Mouse (Mus musculus): Measurements from ENCODE around the gene Reln. TPM values are rescaled to one million over a fixed set of nuclear protein-coding genes. Genes with fewer than 3 reads are reported as not detected.

The Reln gene
- 17.8 and 20.9 TPM in 2 replicates for polyA plus RNA-seq (2016; fragmentation: Nextera tagmentation; extraction: Ambion mirVana)

GRCm38 (mm10) chr5:22344556-22344975 is at the start of gene Reln:
Reln (minus strand) TSS chr5:22344702.
- Histone ChIP-seq H3K9ac (replicated peaks) (peak within 1 kb of the TSS; percentile 75), H3K4me2 (replicated peaks) (peak within 1 kb of the TSS; percentile 90), H3K36me3 (no peaks in the 10 kb centered on the region), H3K4me3 (peak within 1 kb of the TSS; percentile 69), H3K9me3 (no peaks in the 10 kb centered on the region), H3K4me1 (peaks cover 21% of the 10 kb centered on the region), H3K27me3 (peaks cover 63% of the 10 kb centered on the region), H3K27ac (replicated peaks) (peak within 1 kb of the TSS; percentile 84)
- ATAC-seq (ENCODE audit: low FRiP score, low read depth): peak; percentile 84
- under 1% methylated on average over 35 of the region's 68 CpGs for WGBS

DNA sequence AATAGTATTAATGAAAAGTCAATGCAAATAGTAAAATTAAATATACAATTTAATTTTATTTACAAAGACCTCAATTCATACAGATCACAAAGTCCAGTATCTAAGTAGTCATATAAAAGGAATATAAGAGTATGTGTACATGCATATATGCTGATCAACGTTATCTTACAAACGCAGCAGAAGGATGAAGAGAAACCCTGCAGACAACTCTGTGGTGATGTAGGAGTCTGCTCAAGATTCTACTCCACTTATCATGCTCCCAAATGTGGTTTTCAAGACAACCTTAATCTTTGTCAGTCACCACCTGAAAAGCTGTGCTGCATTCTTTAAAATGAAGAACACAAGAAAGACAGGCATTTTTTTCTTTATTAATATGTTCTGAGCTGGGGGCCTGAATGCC is 44.0 kb upstream of the Reln start:
- no peaks in the 10 kb centered on the region for H3K27me3 ChIP-seq
- no peaks in the 10 kb centered on the region for H3K9me3 ChIP-seq
- H3K4me3 ChIP-seq: no peak overlapping the region
- no peak overlapping the region for H3K4me2 ChIP-seq (replicated peaks)
- ATAC-seq (ENCODE audit: low FRiP score, low read depth): no peak
- H3K4me1 ChIP-seq: no peaks in the 10 kb centered on the region
- H3K36me3 ChIP-seq: no peaks in the 10 kb centered on the region
- H3K27ac ChIP-seq (replicated peaks): no peak overlapping the region
- H3K9ac ChIP-seq (replicated peaks): no peak overlapping the region
- WGBS: 88% methylated on average over 2 of the region's 2 CpGs

GRCm38 (mm10) chr5:22360510-22360909 is 16.0 kb upstream of the Reln start:
- Histone ChIP-seq H3K36me3 (no peaks in the 10 kb centered on the region), H3K4me1 (no peaks in the 10 kb centered on the region), H3K27me3 (no peaks in the 10 kb centered on the region), H3K9ac (replicated peaks) (no peak overlapping the region), H3K27ac (replicated peaks) (no peak overlapping the region), H3K4me3 (no peak overlapping the region), H3K9me3 (no peaks in the 10 kb centered on the region), H3K4me2 (replicated peaks) (no peak overlapping the region)
- ATAC-seq (ENCODE audit: low FRiP score, low read depth): no peak
- WGBS: 72% methylated on average over 9 of the region's 9 CpGs

DNA sequence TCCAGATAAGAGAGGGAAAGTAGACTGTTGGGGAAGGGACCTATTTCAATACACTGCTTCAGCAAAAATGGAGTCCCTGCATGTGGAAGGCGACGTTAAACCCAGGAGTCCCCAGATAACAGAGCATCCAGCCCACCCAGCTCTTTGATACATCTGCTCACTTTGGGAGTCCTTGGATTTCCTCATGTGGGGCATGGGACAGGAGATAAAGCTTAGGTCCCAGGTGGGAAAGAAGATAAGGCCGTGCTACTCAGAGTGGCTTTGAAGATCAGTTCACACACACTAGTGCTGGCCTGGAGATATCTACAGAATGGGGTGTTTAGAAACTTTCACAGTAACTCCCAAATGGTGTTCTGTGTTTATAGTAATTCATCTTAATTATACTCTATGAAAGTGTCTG is 3.9 kb upstream of the Reln start:
- H3K27ac ChIP-seq (replicated peaks): no peak overlapping the region
- H3K9ac ChIP-seq (replicated peaks): no peak overlapping the region
- WGBS: 85% methylated on average over 3 of the region's 3 CpGs
- H3K27me3 ChIP-seq: peaks cover 41% of the 10 kb centered on the region
- no peak overlapping the region for H3K4me2 ChIP-seq (replicated peaks)
- no peaks in the 10 kb centered on the region for H3K9me3 ChIP-seq
- H3K4me1 ChIP-seq: peaks cover 19% of the 10 kb centered on the region
- H3K4me3 ChIP-seq: no peak overlapping the region
- no peaks in the 10 kb centered on the region for H3K36me3 ChIP-seq
- no peak for ATAC-seq (ENCODE audit: low FRiP score, low read depth)

GRCm38 (mm10) chr5:22347732-22348131 is 3.2 kb upstream of the Reln start:
- 73% methylated on average over 2 of the region's 2 CpGs for WGBS

DNA sequence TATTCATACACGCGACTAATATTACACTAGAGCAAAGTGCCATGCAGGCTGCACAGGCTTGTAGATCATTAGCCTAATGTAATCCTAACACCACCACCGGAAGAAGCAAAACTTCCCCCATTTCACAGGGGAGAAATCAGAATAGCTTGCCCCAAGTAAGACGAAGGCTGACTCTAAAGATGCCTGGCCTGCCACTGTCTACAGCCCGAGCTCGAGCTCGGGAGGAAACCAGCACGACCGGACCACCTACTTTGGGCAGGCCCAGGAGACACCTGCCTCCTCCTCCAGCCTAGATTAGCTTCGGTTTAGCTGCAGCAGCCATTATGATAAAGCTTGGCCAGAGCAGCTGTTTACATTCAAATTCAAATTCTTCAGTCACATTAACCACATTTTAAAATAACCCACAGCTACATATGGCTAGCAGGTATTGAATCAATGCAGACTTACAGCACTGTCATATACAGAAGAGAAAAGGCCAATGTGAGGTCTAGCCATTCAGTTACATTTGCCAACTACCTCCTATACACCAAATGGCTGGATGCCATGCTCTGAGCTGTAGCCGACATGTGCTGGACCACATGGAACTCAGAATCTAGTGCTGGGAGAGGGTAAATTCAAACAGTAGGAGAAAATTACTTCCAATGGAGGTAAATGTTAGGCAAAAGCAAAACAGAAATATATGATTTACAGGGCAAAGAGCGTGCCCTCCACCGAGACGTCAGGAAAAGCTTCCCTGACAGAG is 1.6 kb upstream of the Reln start:
- 35% methylated on average over 14 of the region's 14 CpGs for WGBS
- no peaks in the 10 kb centered on the region for H3K9me3 ChIP-seq
- no peak overlapping the region for H3K9ac ChIP-seq (replicated peaks)
- no peak; the same call in 1 of the 2 replicates for ATAC-seq (ENCODE audit: low FRiP score, low read depth)
- H3K4me3 ChIP-seq: peak overlapping the region; percentile 69; the same call in 1 of the 2 replicates
- H3K4me1 ChIP-seq: peaks cover 21% of the 10 kb centered on the region
- peak overlapping the region; percentile 90 for H3K4me2 ChIP-seq (replicated peaks)
- peaks cover 56% of the 10 kb centered on the region for H3K27me3 ChIP-seq
- peak overlapping the region; percentile 84; the same call in 1 of the 2 replicates for H3K27ac ChIP-seq (replicated peaks)
- H3K36me3 ChIP-seq: no peaks in the 10 kb centered on the region

More at GRCm38 (mm10) chr5:22347732-22348131, 3.2 kb upstream of the Reln start:
- Histone ChIP-seq H3K4me2 (replicated peaks) (no peak overlapping the region), H3K27ac (replicated peaks) (no peak overlapping the region), H3K27me3 (peaks cover 46% of the 10 kb centered on the region), H3K9ac (replicated peaks) (no peak overlapping the region), H3K9me3 (no peaks in the 10 kb centered on the region), H3K36me3 (no peaks in the 10 kb centered on the region), H3K4me1 (peaks cover 21% of the 10 kb centered on the region), H3K4me3 (no peak overlapping the region)
- ATAC-seq (ENCODE audit: low FRiP score, low read depth): no peak

DNA sequence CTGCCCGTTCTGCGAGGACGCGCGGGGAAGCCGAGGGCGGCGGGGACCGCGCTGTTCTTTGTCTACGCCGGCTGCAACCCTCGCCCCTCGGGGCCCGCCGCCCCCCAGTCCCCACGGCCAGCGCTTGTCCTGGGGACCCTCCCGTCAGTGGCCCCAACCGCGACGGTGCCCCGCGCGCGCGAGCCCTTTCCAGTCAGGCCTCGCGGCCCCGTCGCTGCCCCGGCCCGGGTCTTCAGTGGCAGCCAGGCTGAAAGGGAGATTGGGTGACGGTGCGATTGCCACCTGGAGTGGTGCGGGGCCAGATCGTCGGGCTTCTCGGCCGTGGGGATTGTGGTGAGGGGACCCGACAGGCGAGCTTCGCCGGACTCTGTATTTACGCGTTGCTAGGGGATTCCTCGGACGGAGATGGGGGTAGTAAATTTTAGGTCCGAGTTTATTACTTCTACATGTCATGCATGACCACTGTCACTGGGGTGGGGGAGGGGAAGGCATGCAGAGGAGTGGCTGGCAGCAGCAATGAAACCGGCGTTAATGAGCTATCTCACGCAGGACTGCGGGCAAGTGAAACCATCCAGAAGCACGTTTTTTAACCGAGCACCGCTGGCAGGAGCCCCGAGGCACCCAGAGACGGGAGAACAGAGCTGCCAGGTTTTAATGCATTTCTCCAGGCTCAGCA is 612 bp upstream of the Reln start:
- Histone ChIP-seq H3K27me3 (peaks cover 63% of the 10 kb centered on the region), H3K9me3 (no peaks in the 10 kb centered on the region), H3K36me3 (no peaks in the 10 kb centered on the region), H3K4me2 (replicated peaks) (peak overlapping the region; percentile 90), H3K4me3 (peak overlapping the region; percentile 69), H3K4me1 (peaks cover 21% of the 10 kb centered on the region), H3K27ac (replicated peaks) (peak overlapping the region; percentile 84), H3K9ac (replicated peaks) (peak overlapping the region; percentile 75)
- peak; percentile 68 for ATAC-seq (ENCODE audit: low FRiP score, low read depth)
- under 1% methylated on average over 58 of the region's 58 CpGs for WGBS

DNA sequence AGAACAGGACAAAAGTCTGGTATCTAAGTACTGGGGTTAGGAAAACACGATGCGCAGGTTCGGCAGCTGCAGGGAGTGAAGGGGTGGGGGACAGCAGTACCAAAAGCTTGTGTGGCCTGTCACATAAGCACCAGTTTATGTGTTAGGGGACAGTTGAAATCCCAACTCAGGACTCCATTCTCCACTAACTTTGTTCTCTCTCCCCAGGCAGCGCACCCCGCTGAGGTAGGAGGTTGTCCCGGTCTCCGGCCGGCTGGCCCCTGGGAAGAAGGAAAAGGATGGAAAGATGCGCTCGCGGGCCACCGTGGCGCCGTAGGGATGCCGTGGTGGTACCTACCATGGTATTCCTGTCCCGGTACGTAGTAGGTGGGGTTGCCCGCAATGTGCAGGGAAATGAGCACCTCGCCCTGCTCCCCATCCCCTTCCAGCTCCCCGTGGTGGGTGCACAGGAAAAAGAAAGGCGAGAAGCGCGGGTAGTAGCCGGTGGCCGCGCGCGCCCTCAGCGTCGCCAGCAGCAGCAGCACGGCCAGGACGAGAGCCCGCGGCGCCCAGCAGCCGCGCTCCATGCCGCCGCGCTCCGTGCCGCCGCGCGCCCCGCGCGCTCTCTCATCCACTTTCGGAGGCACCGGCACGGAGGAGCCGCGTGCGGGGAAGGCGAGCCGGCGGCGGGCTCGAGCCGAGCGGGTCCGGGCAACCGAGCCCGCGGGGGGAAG is 503 bp downstream of the Reln start:
- Histone ChIP-seq H3K9ac (replicated peaks) (peak overlapping the region; percentile 75), H3K4me3 (peak overlapping the region; percentile 69), H3K27ac (replicated peaks) (peak overlapping the region; percentile 84), H3K27me3 (peaks cover 63% of the 10 kb centered on the region), H3K9me3 (no peaks in the 10 kb centered on the region), H3K36me3 (no peaks in the 10 kb centered on the region), H3K4me2 (replicated peaks) (peak overlapping the region; percentile 90), H3K4me1 (peaks cover 21% of the 10 kb centered on the region)
- ATAC-seq (ENCODE audit: low FRiP score, low read depth): peak; percentile 69
- WGBS: under 1% methylated on average over 62 of the region's 65 CpGs

- Histone ChIP-seq H3K36me3 (no peaks in the 10 kb centered on the region), H3K4me2 (replicated peaks) (peak overlapping the region; percentile 90), H3K27ac (replicated peaks) (no peak overlapping the region), H3K9me3 (no peaks in the 10 kb centered on the region), H3K9ac (replicated peaks) (peak overlapping the region; percentile 75), H3K27me3 (peaks cover 63% of the 10 kb centered on the region), H3K4me3 (peak overlapping the region; percentile 69), H3K4me1 (peaks cover 21% of the 10 kb centered on the region)
- 2% methylated on average over 10 of the region's 10 CpGs for WGBS
- no peak for ATAC-seq (ENCODE audit: low FRiP score, low read depth)
Observed at GRCm38 (mm10) chr5:22343536-22343842, 1.0 kb downstream of the Reln start.

DNA sequence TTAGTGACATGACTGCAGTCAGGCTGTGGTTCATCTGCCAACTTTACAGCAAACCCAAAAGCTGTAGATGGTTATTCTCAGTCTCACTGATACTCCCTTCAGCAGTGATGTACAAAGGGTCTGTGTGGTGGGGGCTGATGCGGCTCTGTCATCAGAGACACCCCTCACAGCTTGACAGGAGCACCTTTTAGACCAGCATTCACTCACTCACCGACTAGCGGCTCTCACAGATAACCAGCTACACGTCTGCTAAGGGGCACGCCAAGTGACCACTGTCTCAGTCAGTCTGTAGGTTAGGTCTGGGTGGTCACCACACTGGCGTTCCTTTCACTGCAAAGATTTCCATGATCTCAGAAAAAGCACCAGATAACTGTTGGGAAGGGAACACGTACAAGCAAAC is 2.0 kb downstream of the Reln start:
- ATAC-seq (ENCODE audit: low FRiP score, low read depth): no peak
- peaks cover 21% of the 10 kb centered on the region for H3K4me1 ChIP-seq
- no peak overlapping the region for H3K27ac ChIP-seq (replicated peaks)
- no peaks in the 10 kb centered on the region for H3K9me3 ChIP-seq
- no peaks in the 10 kb centered on the region for H3K36me3 ChIP-seq
- 74% methylated on average over 7 of the region's 7 CpGs for WGBS
- peaks cover 63% of the 10 kb centered on the region for H3K27me3 ChIP-seq
- H3K9ac ChIP-seq (replicated peaks): no peak overlapping the region
- H3K4me3 ChIP-seq: peak overlapping the region; percentile 13; the same call in 1 of the 2 replicates
- H3K4me2 ChIP-seq (replicated peaks): peak overlapping the region; percentile 90

DNA sequence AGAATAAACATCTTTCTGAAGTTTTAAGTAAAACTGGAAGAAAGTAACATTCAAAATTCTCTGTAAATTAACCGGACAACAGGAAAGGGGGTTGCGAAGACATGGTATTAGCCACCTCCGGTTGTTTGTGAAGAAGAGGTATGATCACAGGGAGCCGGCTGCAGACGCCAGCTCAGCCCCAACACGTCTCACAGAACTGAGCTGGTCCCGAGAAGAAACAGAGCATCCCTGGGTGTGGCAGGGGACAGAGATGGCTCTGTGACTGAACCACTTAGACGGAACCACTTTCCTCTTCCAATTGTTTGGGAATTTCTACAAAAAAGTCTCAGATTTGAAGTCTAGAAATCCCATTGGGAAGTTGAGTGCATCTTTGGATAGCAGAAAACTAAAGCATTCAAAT is 3.5 kb downstream of the Reln start:
- Histone ChIP-seq H3K4me3 (no peak overlapping the region), H3K9ac (replicated peaks) (no peak overlapping the region), H3K9me3 (no peaks in the 10 kb centered on the region), H3K4me2 (replicated peaks) (no peak overlapping the region), H3K4me1 (peaks cover 20% of the 10 kb centered on the region), H3K36me3 (no peaks in the 10 kb centered on the region), H3K27me3 (peaks cover 48% of the 10 kb centered on the region), H3K27ac (replicated peaks) (no peak overlapping the region)
- 83% methylated on average over 8 of the region's 8 CpGs for WGBS
- no peak for ATAC-seq (ENCODE audit: low FRiP score, low read depth)

- no peak overlapping the region for H3K9ac ChIP-seq (replicated peaks)
- H3K27ac ChIP-seq (replicated peaks): no peak overlapping the region
- 89% methylated on average over 3 of the region's 3 CpGs for WGBS
- no peaks in the 10 kb centered on the region for H3K36me3 ChIP-seq
- no peak overlapping the region for H3K4me2 ChIP-seq (replicated peaks)
- H3K27me3 ChIP-seq: 0 out of 2 replicates have a peak, but pooled peaks cover 2% of the 10 kb centered on the region
- H3K4me1 ChIP-seq: 0 out of 2 replicates have a peak, but pooled peaks cover 3% of the 10 kb centered on the region
- H3K4me3 ChIP-seq: no peak overlapping the region
- ATAC-seq (ENCODE audit: low FRiP score, low read depth): no peak
- H3K9me3 ChIP-seq: peaks cover 4% of the 10 kb centered on the region; the same call in 1 of the 2 replicates
Observed at GRCm38 (mm10) chr5:22335408-22335807, 9.1 kb downstream of the Reln start.

All from midbrain, embryonic 12.5 days (tissue).